Mouse (Mus musculus) cerebellum, adult 8-10 months (tissue): Measurements from ENCODE around the gene Lipf.

Source experiments
- DNase-seq: peaks from one replicate; pipeline ENCODE4 v3.0.0; 2022

The Lipf gene

GRCm38 (mm10) chr19:33960887-33961286 is at the start of gene Lipf:
Gene Lipf, plus strand, starts transcription at chr19:33961187.
- DNase-seq = no peak

- no peak for DNase-seq
These were observed 36.9 kb upstream of the Lipf start for GRCm38 (mm10) chr19:33924099-33924498.

GRCm38 (mm10) chr19:33979007-33979406 is 18.0 kb downstream of the Lipf start:
- no peak for DNase-seq

GRCm38 (mm10) chr19:33983043-33983442 is 22.1 kb downstream of the Lipf start:
- DNase-seq = no peak

- DNase-seq = no peak
These were observed 47.0 kb downstream of the Lipf start, which contains the start of gene Lipk for GRCm38 (mm10) chr19:34008002-34008401. Gene Lipk, plus strand, starts transcription at chr19:34008290.

- no peak for DNase-seq
These were observed 60.6 kb downstream of the Lipf start for GRCm38 (mm10) chr19:34021440-34022172.

- DNase-seq = no peak
These were observed 61.8 kb downstream of the Lipf start for GRCm38 (mm10) chr19:34022759-34023158.
